Mouse (Mus musculus) C2C12 (cell line): Measurements from ENCODE around the gene Cog1. TPM values are rescaled to one million over a fixed set of nuclear protein-coding genes. Genes with fewer than 3 reads are reported as not detected.

ENCODE experiments used
- H3K27me3 ChIP-seq: one replicate; pipeline ENCODE4 v1.6.1; 2011; ENCODE audit not compliant: control insufficient read depth, insufficient read depth, insufficient read length
- H3K36me3 ChIP-seq: one replicate; pipeline ENCODE4 v1.6.1; 2011; ENCODE audit not compliant: control insufficient read depth, insufficient read depth
- H3K4me3 ChIP-seq: one replicate; pipeline ENCODE4 v1.5.1; 2011; ENCODE audit warnings: mild to moderate bottlenecking, control low read depth; ENCODE audit not compliant: poor library complexity, insufficient read depth, severe bottlenecking
- H3K79me2 ChIP-seq: one replicate; pipeline ENCODE4 v1.6.1; 2011; ENCODE audit not compliant: control insufficient read depth, insufficient read depth
- H3K79me3 ChIP-seq: one replicate; pipeline ENCODE4 v1.6.1; 2011; ENCODE audit warnings: low read depth, control low read depth
- H3ac ChIP-seq: one replicate; pipeline ENCODE3; 2011; ENCODE audit warnings: low read depth; ENCODE audit not compliant: control insufficient read depth, insufficient read length
- CEBPB ChIP-seq: IDR thresholded peaks from one replicate; pipeline ENCODE4 v1.6.1; 2011; ENCODE audit warnings: low read depth, mild to moderate bottlenecking, control low read depth, moderate library complexity
- CTCF ChIP-seq: IDR thresholded peaks from one replicate; pipeline ENCODE4 v1.5.1; 2011; ENCODE audit not compliant: control insufficient read depth, insufficient read depth, insufficient read length
- FOSL1 ChIP-seq: IDR thresholded peaks from one replicate; pipeline ENCODE4 v1.8.0; 2011; ENCODE audit warnings: mild to moderate bottlenecking, low read length; ENCODE audit not compliant: poor library complexity, insufficient read depth, severe bottlenecking
- MAX ChIP-seq: IDR thresholded peaks from one replicate; pipeline ENCODE4 v1.6.1; 2011; ENCODE audit warnings: mild to moderate bottlenecking, control low read depth
- MYOD1 ChIP-seq: IDR thresholded peaks from one replicate; pipeline ENCODE4 v1.6.1; 2011; ENCODE audit warnings: low read depth; ENCODE audit not compliant: control insufficient read depth, insufficient read length
- MYOG ChIP-seq: IDR thresholded peaks from one replicate; pipeline ENCODE4 v1.6.1; 2011; ENCODE audit not compliant: control insufficient read depth, insufficient read length; ENCODE audit errors: extremely low read depth
- USF1 ChIP-seq: IDR thresholded peaks from one replicate; pipeline ENCODE4 v1.6.1; 2011; ENCODE audit warnings: low read depth, mild to moderate bottlenecking, control low read depth, moderate library complexity
- long read RNA-seq, 2 experiments: library from polyadenylated mRNA; unstranded; transcript quantifications; one replicate each; pipeline ENCODE4 v2.0.0; 2019 to 2020
- polyA plus RNA-seq: library from polyadenylated mRNA; unstranded; fragments of >200 nt; fragmentation: generic; extraction: Trizol; gene quantifications from one replicate; pipeline ENCODE4 v1.2.1, GENCODE M21; 2012; ENCODE audit warnings: missing spikeins

The Cog1 gene
- 21.2 TPM for polyA plus RNA-seq
- long read RNA-seq, experiment 1, transcript Cog1-201 (14 exons, 3,935 nt): major isoform, 21 of 35 reads
- long read RNA-seq, experiment 1, partial matches to known transcripts: 6 of 35 reads
- long read RNA-seq, experiment 1, other reads (novel, unspliced or antisense): 8 of 35 reads
- long read RNA-seq, experiment 2, transcript Cog1-201 (14 exons, 3,935 nt): major isoform, 246 of 306 reads
- long read RNA-seq, experiment 2, partial matches to known transcripts: 16 of 306 reads
- long read RNA-seq, experiment 2, other reads (novel, unspliced or antisense): 44 of 306 reads

DNA sequence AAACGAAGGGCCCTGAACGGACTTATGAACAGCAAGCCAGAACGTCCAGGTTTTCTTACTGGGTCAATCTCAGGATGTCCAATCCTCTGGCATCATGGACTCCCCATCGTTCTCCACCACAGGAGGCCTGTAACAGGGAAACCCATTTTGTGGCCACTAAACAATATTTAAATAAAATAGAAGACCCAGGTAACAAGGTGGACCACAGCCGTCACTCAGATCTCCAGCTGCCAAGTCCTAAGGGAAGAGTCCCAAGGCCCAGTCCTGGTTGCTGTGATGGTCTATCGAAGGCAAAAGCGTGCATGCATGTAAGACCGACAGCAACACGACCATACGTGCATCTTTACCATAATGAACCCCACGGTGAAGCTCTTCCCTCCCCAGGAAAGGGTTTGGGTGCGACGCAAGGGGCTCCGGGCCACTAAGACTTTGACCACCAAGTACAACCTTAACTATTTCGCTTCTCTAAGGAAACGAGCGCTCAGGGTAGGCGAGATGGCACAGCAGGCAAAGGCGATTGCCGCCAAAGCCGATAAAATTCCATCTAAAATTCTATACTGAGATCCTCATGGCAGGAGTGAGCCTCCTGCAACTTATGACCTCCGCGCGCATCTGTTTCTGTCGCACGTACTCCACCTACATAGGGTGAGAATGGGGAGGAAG lies at the start of gene Cog1:
TSS of gene Cog1 (plus strand) at position 480 of the 663 bp plus-strand sequence.
- peaks cover 17% of the 10 kb centered on the region for H3K36me3 ChIP-seq
- H3K4me3 ChIP-seq: peak within 1 kb of the TSS; percentile 92
- H3ac ChIP-seq: peak within 1 kb of the TSS; percentile 96
- H3K27me3 ChIP-seq: no peaks in the 10 kb centered on the region
- H3K79me2 ChIP-seq: peaks cover 9% of the 10 kb centered on the region
- peaks cover 2% of the 10 kb centered on the region for H3K79me3 ChIP-seq
- TF ChIP-seq FOSL1 (no peak), MAX (no peak), CTCF (no peak), USF1 (no peak), MYOG (no peak), CEBPB (no peak), MYOD1 (no peak)

DNA sequence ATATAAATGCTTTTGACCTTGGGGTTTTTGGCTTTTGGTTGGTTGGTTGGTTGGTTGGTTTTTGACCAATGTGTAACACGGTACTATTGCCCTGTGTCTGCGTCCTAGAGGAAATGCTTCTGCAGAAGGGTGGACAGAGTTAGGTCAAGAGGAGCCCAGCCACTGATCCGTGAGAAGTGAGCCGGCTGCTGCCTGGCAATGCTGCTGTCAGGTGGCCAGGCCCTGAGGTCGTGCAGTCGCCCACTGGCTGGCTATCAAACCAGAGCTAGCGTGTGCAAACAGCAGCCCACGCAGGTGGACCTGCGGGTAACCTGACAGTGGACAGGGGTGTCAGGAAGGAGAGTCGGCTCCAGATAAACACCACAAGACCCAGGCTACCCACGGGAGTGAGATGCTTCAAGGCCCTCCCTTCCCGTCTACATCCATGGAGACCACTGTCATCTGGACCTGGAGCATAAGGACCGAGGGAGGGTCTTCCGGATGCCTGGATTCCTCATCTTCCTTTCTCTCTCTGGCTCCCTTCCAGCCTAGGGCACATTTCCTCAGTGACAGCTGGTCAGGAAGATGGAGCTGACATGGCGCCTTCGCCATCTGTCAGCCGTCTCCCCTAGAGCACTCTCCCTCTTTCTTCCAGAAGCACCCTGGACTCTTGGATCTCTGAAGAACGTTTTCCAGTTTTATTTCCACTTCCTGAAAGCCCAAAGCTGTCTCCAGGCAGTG lies 48.3 kb upstream of the Cog1 start:
- H3K79me2 ChIP-seq: no peaks in the 10 kb centered on the region
- no peaks in the 10 kb centered on the region for H3K27me3 ChIP-seq
- H3K79me3 ChIP-seq: no peaks in the 10 kb centered on the region
- no peaks in the 10 kb centered on the region for H3K36me3 ChIP-seq
- H3K4me3 ChIP-seq: no peak overlapping the region
- TF ChIP-seq FOSL1 (no peak), CTCF (no peak), CEBPB (no peak), MYOD1 (no peak), MYOG (no peak), USF1 (no peak), MAX (no peak)
- H3ac ChIP-seq: no peak overlapping the region

DNA sequence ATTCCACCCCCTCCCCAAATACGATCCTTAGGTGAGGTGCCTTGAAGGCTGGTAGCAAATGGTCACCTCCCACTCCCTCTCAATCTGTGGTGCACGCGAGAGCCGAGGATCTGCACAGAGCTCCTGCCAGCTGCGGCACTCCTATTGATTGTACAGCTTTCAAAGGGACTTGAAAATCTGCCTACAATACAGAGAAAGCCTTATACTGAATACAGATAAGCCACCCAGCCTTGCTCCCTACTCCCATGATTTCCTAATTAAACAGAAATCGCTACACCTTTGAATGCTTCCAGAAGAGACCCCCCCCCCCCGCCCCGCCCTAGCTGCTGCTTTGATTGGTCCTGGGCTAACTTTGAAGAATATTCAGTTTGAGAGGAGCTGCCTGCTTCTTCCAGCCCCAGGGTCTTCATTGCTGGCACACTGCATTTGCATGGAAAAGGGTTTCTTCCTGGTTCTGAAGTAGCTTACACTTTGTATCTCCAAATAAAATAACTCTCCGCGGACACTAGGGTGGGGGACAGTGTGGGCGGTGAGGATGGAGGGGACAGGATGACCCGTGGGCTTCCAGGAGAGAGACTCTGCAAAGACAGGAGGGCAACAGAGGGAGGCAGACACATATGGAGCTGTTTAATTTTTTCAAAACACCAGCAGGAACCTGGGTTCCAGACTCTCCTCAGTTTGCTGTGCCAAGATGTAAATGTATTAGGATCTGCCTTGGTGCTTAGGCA lies 47.2 kb upstream of the Cog1 start:
- Histone ChIP-seq H3K27me3 (no peaks in the 10 kb centered on the region), H3K4me3 (no peak overlapping the region), H3ac (no peak overlapping the region), H3K79me2 (no peaks in the 10 kb centered on the region), H3K36me3 (no peaks in the 10 kb centered on the region), H3K79me3 (no peaks in the 10 kb centered on the region)
- TF ChIP-seq CTCF (no peak), MYOG (no peak), FOSL1 (no peak), CEBPB (no peak), USF1 (no peak), MAX (no peak), MYOD1 (no peak)

DNA sequence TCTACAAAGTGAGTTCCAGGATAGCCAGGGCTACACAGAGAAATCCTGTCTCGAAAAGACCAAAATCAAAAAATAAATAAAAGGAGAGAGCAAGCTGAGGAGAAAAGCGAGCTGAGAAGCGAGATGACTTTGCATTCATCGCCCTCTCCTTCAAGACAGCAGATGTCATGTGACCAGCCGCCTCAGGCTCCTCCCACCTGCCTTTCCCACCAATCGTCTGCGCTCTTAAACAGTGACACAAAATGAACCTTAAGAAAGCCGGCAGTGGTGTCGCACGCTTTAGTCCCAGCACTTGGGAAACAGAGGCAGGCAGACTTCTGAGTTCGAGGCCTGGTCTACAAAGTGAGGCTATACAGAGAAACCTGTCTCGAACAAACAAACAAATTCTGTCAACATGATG lies 41.4 kb upstream of the Cog1 start:
- TF ChIP-seq CEBPB: no peak
- no peak for TF ChIP-seq MYOG
- no peak for TF ChIP-seq MYOD1
- H3K79me2 ChIP-seq: no peaks in the 10 kb centered on the region

DNA sequence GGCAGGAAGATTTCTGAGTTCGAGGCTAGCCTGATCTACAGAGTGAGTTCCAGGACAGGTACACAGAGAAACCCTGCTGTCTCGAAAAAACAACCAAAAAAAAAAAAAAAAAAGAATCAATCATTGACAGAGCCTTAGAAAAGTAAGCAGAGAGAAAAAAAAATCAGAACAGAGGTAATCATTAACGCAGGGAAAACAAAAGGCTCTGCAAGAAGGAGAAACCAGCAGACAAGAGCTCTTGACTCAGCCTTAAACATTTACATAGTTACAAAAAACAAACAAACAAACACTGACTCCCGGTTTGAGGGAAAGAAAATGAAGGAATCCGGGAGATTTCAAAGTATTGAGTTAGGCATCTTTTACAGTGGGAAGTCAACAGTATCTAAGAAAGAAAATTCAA lies 39.4 kb upstream of the Cog1 start:
- no peaks in the 10 kb centered on the region for H3K36me3 ChIP-seq

More for the DNA sequence above, 41.4 kb upstream of the Cog1 start:
- Histone ChIP-seq H3ac (no peak overlapping the region), H3K4me3 (no peak overlapping the region), H3K79me3 (no peaks in the 10 kb centered on the region), H3K36me3 (no peaks in the 10 kb centered on the region), H3K27me3 (no peaks in the 10 kb centered on the region)

More for the DNA sequence above, 39.4 kb upstream of the Cog1 start:
- Histone ChIP-seq H3K79me3 (no peaks in the 10 kb centered on the region), H3ac (no peak overlapping the region), H3K27me3 (no peaks in the 10 kb centered on the region), H3K4me3 (no peak overlapping the region), H3K79me2 (no peaks in the 10 kb centered on the region)
- TF ChIP-seq USF1 (no peak), CTCF (no peak), MYOD1 (no peak), MYOG (no peak), MAX (no peak)
